Mouse (Mus musculus) erythroid progenitor cell, adult 5-6 weeks (primary cell): Measurements from ENCODE around the gene Kcnj4. TPM values are rescaled to one million over a fixed set of nuclear protein-coding genes. Genes with fewer than 3 reads are reported as not detected.

Experiments used
- ATAC-seq: replicated peaks from 2 replicates; pipeline ENCODE4 v1.8.0; 2016; ENCODE audit warnings: moderate number of reproducible peaks, mild to moderate bottlenecking, moderate TSS enrichment, inconsistent platforms; ENCODE audit not compliant: poor library complexity, low FRiP score, severe bottlenecking
- total RNA-seq, 2 experiments: library from RNA; stranded (forward) in 1 of 2; stranded (reverse) in 1 of 2; fragments of 150-400 nt in 1 of 2; fragments of 186-747, 209-891 nt in 1 of 2; gene quantifications; 2 replicates each; pipeline versions ENCODE4 v1.2.3 to v1.2.4; 2015 to 2017; ENCODE audit warnings: low replicate concordance in 2 of 2

The Kcnj4 gene
- not detected in 2 replicates for total RNA-seq (2015; ENCODE audit: low replicate concordance)
- total RNA-seq (2017; ENCODE audit: low replicate concordance), result not detected in 2 replicates

GRCm38 (mm10) chr15:79504707-79505452 lies at the start of gene Kcnj4:
TSS of gene Kcnj4 (minus strand) at chr15:79505241.
- ATAC-seq, result no peak

DNA sequence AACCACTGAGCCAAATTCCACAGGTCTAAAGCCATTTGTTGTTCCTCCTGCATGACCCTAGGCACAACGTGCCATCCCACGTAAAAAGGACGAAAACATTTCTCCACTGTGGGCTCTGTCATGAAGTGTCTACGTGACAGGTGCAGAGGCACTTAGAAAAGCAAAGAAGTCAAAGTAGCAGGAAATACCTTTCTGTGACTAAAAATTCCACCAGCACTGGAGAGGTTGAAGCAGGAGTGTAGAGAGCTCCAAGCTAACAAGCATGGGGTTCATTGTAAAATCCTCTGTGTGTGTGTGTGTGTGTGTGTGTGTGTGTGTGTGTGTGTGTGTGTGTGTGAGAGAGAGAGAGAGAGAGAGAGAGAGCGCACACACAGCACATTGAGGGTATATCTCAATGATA lies 47.5 kb upstream of the Kcnj4 start:
- 0 out of 2 replicates have a peak, but pooled peaks have one; percentile 34 for ATAC-seq

DNA sequence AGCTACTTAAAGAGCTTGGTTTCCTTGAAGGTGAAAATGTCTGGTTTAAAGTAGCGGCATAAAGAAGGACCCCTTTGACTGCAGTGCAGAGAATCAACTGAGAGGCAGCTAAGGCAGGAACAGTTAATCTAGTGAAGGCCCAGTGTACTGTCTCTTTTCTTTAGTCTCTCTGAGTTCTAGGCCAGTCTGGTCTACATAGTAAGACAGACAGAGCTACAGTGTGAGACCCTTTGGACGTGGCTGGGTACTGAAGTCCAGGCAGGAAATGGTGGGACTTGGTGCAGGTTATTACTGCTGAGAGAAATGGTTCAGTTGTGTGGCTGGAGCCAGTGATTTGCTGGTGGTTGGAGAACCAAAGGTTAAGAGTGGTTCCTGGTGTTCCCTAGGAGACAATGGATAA lies 43.2 kb upstream of the Kcnj4 start:
- no peak for ATAC-seq

- ATAC-seq, result 0 out of 2 replicates have a peak, but pooled peaks have one; percentile 3
Measured at GRCm38 (mm10) chr15:79547289-79547820, 42.3 kb upstream of the Kcnj4 start.

GRCm38 (mm10) chr15:79546410-79547288 lies 41.6 kb upstream of the Kcnj4 start, which contains the start of gene Ddx17:
TSS of gene Ddx17 (minus strand) at chr15:79546741.
- peak; percentile 91 for ATAC-seq

DNA sequence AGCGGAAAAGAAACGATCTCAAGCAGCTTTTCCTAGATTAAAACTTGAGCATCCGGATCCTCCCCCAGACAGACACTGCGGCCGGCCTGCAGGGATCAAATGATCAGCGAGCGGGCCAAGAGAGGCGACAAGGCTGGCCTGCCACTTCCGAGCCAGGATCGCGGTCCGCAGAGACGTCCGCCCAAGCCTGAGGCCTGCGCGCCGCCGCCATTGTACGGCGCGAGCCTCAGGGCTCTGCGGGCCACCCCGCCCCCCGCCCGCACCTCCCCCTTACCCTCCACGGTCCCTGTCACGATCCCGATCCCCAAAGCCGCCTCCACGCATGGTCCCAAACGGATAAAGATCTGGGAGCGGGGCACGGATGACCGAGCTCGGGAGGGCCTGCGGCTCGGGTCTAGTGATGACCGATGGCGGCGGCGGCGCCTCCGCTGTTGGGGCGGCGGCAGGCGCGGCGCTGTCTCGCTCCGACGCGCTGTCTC lies 40.9 kb upstream of the Kcnj4 start:
- peak; percentile 58 for ATAC-seq

DNA sequence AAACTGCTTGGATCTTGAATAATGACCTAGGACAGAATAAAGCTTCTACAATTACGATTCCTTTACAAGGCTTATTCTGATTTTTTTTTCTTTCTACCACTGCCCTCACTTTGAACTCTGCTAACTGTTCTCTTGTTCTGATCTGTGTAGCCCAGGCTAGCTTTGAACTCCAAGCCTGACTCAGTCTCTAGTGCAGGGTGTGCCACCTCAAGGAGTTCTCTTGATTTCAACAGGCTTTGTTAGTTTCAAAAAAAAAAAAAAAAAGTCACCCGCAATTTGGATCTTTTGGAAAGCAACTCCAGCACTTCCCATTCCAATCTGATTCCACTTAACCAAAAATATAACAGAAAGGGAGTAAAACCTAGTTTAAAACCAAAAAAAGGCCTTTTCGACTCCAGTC lies 40.5 kb upstream of the Kcnj4 start:
- 0 out of 2 replicates have a peak, but pooled peaks have one; percentile 32 for ATAC-seq

DNA sequence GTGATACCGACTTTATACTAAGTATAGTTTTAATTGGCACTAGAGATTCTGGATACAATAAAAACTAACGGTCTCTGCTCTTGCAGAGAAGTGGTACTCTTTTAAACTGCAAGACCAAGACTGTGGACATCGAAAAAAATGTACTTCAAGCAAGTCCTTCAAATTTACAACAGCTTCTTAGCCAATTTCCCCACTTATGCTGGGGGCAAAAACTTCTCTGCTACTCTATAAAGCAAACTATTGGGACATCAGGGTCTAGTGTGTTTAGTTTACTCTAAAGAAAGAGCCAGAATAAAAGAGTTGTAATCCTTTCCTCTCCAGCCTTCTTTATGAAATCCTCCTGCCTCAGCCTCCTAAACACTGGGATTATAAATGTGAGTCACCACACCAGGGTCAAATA lies 38.9 kb upstream of the Kcnj4 start:
- ATAC-seq, result no peak

GRCm38 (mm10) chr15:79533796-79534195 lies 28.8 kb upstream of the Kcnj4 start:
- ATAC-seq, result no peak

GRCm38 (mm10) chr15:79529935-79530334 lies 24.9 kb upstream of the Kcnj4 start:
- no peak for ATAC-seq

- no peak for ATAC-seq
Measured at GRCm38 (mm10) chr15:79527991-79528639, 23.1 kb upstream of the Kcnj4 start.

- no peak for ATAC-seq
Measured at GRCm38 (mm10) chr15:79527192-79527591, 22.2 kb upstream of the Kcnj4 start.

DNA sequence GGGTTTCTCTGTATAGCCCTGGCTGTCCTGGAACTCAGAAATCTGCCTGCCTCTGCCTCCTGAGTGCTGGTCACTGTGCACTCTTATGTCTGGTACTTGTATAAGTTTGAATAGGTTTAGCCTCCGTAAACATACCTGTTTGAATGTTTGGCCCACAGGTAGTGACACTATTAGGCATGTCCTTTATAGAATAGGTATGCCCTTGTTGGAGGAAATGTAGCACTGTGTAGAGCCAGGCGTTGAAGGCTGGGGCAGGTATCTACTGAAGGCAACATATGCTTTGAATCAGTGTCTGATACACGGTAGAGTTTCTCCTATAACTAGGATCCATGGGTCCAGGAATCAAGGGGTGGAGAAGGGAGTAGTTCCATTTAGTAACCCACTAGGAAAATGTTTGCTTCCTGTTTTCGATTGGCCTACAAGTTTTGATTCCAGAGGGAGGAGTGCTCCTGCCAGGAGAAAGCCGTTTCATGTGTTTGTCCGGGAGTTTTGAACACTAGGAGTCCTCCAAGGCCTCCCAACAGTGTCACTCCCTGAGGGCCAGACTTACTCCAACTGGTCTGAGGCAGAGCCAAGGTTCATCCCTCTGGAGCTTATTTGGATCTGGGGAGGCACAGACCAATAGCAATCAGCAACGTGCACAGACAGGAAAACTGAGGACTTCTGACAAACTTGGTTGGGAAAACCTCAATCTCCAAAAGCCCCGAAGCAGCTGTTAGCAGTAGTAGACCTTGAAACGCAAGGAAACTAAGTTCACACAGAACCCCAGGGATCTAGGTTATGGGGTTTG lies 21.1 kb upstream of the Kcnj4 start:
- no peak for ATAC-seq

GRCm38 (mm10) chr15:79525564-79525963 lies 20.5 kb upstream of the Kcnj4 start:
- ATAC-seq, result no peak

DNA sequence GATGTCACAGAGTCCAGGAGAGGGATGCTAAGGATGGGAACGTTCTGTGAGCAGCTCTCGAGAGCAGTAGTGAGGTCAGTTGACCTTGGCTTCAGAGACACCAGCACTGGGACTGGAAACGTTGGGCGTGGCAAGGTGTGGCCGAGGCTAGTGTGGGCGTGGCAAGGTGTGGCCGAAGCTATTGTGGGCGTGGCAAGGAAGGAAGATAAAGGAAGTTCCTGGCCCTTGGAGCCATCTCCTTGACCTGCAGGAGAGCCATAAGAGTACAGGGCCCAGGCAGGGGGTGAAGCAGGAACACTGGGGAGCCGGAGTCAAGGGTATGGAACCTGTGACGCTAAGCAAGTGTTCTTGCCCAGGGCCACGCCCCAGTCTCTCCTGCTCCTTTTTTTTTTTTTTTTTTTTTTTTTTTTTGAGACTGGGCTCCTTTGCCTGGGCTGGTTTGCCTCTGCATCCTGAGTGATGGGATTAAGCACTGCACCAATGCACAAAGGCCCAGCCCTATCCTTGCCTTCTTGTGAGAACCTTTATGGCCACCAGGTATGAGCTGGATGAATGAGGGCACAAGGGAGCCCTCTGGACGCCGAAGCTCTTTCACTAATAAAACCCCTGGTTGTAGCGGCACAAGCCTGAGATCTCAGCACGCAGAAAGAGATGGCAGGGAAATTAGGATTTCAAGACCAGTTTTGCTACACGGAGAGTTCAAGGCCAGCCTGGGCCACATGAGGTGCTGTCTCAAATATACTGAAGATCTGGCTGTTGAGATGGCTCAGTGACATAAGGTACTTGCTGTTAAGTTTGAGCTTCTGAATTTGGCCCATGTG lies 14.6 kb upstream of the Kcnj4 start:
- 0 out of 2 replicates have a peak, but pooled peaks have one; percentile 31 for ATAC-seq

DNA sequence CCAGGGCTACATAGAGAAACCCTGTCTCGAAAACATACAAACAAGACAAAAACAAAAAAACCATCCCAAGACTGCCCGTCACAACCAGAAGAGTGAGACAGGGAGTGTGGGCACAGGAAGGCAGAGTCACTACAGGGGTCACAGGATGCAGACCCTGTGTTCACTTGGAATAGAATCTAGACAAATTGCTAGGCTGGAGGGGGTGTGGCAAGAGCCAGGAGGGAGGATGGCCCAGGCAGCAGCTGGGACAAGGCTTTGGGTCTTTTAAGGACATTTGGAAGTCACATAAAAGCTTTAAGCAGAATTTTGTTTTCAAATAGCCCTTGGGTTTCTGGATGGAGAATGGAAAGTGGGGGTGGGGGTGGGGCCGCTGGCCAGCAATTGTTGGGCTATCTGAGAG lies 13.5 kb upstream of the Kcnj4 start:
- no peak for ATAC-seq

- ATAC-seq, result no peak
Measured at GRCm38 (mm10) chr15:79517710-79518109, 12.7 kb upstream of the Kcnj4 start.
